Mouse (Mus musculus) thymus, adult 2 months (tissue): ENCODE results near the gene Sik2.

Source experiments
- CTCF ChIP-seq: fragments of 200-500 bp; IDR thresholded peaks from 2 replicates; pipeline ENCODE4 v1.5.1; 2012; ENCODE audit warnings: mild to moderate bottlenecking, control low read depth, low read length, moderate library complexity, borderline replicate concordance; ENCODE audit not compliant: control insufficient read depth, poor library complexity, insufficient read depth; ENCODE audit errors: extremely low read depth
- POLR2A ChIP-seq: fragments of 200-500 bp; IDR thresholded peaks from 2 replicates; pipeline ENCODE4 v1.6.1; 2012; ENCODE audit warnings: mild to moderate bottlenecking, low read length, control low read depth, moderate library complexity; ENCODE audit not compliant: control insufficient read depth, poor library complexity, insufficient read depth; ENCODE audit errors: extremely low read depth

GRCm38 (mm10) chr9:50919554-50919953, 89.3 kb downstream of the Sik2 start:
- no peak for TF ChIP-seq POLR2A
- no peak for TF ChIP-seq CTCF
